Mouse (Mus musculus) c-Kit-positive CD71-positive TER-119-negative erythroid progenitor cells, embryonic 14.5 days (primary cell): ENCODE measurements around the gene E130114P18Rik.

Experiments
- DNase-seq: peaks from one replicate; pipeline ENCODE4 v3.0.0-alpha.2; 2013; ENCODE audit warnings: low read depth

Gene E130114P18Rik

GRCm38 (mm10) chr4:97693931-97694330 is 83.9 kb downstream of the E130114P18Rik start:
- DNase-seq, result no peak

- DNase-seq, result no peak
Measured at GRCm38 (mm10) chr4:97693054-97693453, 84.8 kb downstream of the E130114P18Rik start.

GRCm38 (mm10) chr4:97690384-97690766 is 87.5 kb downstream of the E130114P18Rik start:
- DNase-seq, result no peak

- no peak for DNase-seq
Measured at GRCm38 (mm10) chr4:97689456-97690383, 88.2 kb downstream of the E130114P18Rik start.

- DNase-seq, result no peak
Measured at GRCm38 (mm10) chr4:97686020-97686419, 91.9 kb downstream of the E130114P18Rik start.

DNA sequence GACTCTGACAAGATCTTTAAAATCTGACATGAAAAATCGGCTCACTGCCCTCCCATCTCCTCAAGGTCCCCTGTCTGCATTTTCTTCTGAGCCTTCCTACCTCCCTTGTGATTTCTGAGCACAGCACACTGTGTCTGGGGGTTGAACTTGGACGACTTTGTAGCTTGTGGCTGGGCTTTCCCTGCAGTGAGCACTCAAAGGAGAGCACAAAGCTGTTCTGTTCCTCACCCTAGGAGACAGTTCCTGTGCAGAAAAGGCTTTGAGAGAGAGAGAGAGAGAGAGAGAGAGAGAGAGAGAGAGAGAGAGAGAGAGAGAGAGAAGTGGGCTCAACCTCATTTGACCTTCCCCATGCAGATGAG is 101.3 kb downstream of the E130114P18Rik start:
- DNase-seq, result no peak

GRCm38 (mm10) chr4:97675741-97676578 is 101.9 kb downstream of the E130114P18Rik start:
- DNase-seq, result no peak

DNA sequence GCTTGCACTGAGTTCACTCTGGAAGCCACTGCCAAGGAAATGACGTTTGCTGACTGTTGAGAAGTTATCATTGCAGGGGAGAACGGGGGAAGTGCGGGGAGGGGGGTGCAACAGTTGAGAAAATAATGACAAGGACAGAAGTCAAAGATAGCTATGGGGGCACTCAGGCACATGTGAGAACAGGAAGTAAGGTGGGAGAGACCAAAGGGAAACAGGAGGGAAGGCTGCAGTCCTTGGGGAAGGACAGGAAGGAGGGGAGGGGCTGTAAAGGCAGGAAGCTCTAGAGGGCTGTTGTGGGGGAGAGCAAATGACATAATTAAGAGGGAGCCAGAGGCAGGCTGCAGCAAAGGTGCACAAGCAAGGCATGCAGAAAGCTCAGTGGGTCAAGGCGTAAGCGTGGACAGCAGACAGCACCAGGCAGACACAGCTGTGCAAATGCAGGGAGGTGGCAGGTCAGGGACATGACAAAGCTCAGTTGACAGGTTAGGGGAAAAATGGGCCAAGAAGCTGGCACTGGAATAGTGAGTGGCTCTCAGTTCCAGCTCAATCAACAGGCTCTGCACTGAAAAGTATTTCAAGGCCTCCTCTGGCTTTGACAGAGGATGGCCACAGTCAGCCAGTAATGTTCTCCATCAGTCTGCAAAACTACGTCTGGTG is 103.9 kb downstream of the E130114P18Rik start:
- DNase-seq, result no peak

GRCm38 (mm10) chr4:97672501-97672900 is 105.4 kb downstream of the E130114P18Rik start:
- DNase-seq, result no peak

GRCm38 (mm10) chr4:97671911-97672310 is 106.0 kb downstream of the E130114P18Rik start:
- no peak for DNase-seq

DNA sequence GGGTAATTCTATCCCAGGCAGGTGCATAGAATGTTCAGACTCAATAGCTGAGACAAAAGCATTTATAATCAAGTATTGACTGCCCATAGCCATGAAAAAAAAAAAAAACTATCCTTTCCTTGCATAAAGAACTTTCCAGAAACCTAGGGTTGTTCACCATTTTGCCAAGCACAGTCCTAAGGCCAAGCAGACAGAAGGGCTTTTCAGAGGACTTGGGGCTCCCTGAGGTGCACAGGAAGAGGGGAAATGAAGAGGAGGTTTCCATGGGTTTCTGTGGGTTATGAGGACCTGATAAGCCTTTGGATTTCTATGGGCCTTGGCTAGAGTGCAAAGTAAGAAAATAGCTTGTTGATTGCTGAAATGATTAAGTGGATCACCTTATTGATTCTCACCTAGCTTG is 107.5 kb downstream of the E130114P18Rik start:
- no peak for DNase-seq

GRCm38 (mm10) chr4:97669808-97670207 is 108.1 kb downstream of the E130114P18Rik start:
- DNase-seq, result no peak

- no peak for DNase-seq
Measured at GRCm38 (mm10) chr4:97665428-97665755, 112.5 kb downstream of the E130114P18Rik start.

DNA sequence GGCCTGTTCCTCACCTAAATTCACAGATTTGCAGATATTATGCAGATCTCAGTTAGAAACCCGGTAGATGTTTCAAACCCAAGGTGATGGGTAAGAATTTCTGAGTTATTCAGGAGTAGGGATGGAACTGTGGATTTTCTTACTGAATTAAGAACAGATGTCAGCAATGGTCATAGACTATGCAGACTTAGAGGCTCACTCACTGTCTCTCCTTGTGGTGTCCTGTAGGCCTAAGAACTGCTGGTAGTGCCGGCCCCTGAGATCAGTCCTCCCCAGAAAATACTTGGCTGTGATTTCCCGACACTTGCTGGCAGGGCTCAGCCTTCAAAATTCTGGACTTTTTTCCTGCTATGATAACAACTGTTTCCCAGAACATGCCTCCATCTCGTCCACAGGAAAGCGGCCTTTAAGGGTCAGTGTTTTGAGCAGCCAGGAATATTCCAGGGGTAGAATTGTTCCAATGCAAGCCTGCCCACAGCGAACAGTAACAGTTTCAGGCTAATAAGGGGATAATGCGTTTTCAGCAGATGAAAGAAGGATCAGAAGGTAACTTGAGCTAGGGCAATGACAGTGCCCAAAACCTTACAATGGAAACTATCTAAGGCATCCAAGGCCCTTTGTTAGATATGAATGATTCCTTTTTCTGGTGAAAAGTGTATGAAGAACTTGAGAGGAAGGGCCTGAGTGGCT is 113.0 kb downstream of the E130114P18Rik start:
- DNase-seq, result no peak

- no peak for DNase-seq
Measured at GRCm38 (mm10) chr4:97663922-97664321, 114.0 kb downstream of the E130114P18Rik start.

- no peak for DNase-seq
Measured at GRCm38 (mm10) chr4:97662841-97663240, 115.0 kb downstream of the E130114P18Rik start.

GRCm38 (mm10) chr4:97661611-97662273 is 116.1 kb downstream of the E130114P18Rik start:
- DNase-seq, result no peak

DNA sequence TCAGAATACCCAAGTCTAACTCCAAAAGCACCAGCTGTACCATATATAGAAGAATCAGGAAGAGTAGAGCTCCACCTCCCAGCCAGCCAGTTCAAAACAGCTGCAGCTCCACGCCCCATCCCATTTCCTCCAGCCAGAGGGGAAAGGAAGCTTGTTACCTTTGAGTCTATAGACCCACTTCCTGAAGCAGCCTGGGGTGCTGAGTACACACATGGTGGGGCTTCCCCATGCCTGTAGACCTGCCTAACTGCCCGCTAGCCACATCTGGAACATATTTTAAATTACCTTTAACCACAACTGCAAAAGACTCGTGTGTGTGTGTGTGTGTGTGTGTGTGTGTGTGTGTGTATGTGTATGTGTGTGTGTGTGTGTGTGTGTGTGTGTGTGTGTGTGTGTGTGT is 120.3 kb downstream of the E130114P18Rik start:
- no peak for DNase-seq

GRCm38 (mm10) chr4:97649626-97650015 is 128.3 kb downstream of the E130114P18Rik start:
- no peak for DNase-seq

DNA sequence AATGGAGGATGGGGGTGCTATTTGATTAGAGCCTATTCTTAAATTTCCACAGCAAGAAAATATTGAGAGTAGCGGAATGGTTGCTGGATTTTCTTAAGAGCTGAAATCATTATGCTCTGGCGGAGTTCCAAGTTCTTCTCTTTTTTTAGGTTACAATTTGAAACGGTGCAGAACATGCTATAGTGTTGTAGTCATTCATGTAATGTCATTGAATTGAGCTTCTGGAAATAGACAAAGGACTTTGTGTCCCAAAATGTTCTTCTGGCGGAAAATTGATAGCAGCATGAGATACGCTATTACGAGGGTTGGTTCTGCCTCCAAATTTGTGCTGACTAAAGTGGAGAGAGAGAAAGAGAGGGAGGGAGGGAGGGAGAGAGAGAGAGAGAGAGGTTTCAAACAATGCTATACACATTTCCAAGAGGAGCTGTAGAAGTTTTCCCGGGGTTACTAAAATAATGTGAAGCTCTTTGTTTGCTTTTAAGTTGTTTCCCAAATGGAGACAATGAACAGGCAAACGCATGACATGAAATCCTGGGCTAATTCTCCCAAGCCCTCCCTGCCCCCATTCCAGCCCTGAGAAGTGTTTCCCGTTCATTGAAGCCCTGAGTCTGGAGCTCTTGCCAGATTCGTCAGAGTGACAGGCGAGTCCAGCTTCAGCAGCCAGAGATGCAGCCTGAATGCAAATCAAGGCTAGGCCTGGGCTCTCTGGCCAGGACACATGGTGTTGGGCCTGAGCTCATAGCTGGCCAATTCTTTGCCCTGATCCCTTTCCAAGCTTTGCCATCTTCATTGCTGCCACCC is 128.9 kb downstream of the E130114P18Rik start:
- DNase-seq, result no peak

- DNase-seq, result no peak
Measured at GRCm38 (mm10) chr4:97648436-97648707, 129.5 kb downstream of the E130114P18Rik start.
